Mouse (Mus musculus): Measurements from ENCODE around the gene Irs3. TPM values are rescaled to one million over a fixed set of nuclear protein-coding genes. Genes with fewer than 3 reads are reported as not detected.

The Irs3 gene
- polyA plus RNA-seq, 1 experiment, result 0.04 TPM

DNA sequence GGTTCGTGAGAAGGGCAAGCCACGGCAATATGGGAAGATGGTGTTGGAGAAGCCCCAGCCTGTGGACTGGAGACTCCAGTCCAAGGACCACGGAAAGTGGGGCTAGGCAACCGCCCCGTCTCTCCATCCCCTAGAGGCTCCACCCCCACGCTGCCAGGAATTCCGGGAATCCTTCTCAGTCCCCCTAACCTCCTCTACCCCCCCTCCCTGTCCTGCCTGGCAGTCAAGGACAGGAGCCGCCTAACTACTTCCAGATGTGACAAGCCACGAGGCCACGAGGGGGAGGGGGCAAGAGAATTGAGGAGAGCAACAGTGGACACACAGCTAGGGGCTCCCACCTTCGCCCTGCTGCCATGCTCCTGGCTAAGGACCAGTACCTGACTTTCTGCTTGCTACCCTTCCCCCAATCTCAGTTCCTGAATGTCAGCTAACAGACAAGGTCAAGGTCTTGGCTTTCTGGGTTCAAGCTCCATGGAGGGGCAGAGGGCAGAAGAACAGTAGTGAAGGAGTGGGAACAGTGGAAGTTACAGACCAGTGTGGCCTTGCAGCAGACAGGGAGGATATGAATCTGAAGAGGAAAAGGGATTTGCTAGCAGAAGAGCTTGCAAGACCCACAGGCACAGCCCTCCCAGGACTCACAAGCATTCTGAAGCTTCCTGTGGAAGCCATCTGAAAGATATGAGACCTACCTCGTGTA lies 34.8 kb downstream of the Irs3 start:
- TF ChIP-seq POLR2AphosphoS2 (IDR thresholded peaks at IDR 0.05; ENCODE audit: insufficient read length, low read depth) (peak; percentile 60), USF1 (IDR thresholded peaks at IDR 0.05; ENCODE audit: low read depth) (no peak), POLR2A (IDR thresholded peaks at IDR 0.05; ENCODE audit: insufficient read length, low read depth) (peak; percentile 43), TCF12 (IDR thresholded peaks at IDR 0.05; ENCODE audit: insufficient read depth, poor library complexity, severe bottlenecking) (peak; percentile 9)
- Histone ChIP-seq H3K79me2 (ENCODE audit: control insufficient read depth, insufficient read depth) (peaks cover 31% of the 10 kb centered on the region), H3K4me2 (ENCODE audit: low read depth) (peak overlapping the region; percentile 88), H3ac (ENCODE audit: control insufficient read depth, insufficient read length) (peak overlapping the region; percentile 25), H3K27me3 (ENCODE audit: control insufficient read depth, insufficient read depth, insufficient read length) (no peaks in the 10 kb centered on the region), H3K36me3 (ENCODE audit: control insufficient read depth, insufficient read depth) (no peaks in the 10 kb centered on the region), H3K4me3 (peak overlapping the region; percentile 43)

DNA sequence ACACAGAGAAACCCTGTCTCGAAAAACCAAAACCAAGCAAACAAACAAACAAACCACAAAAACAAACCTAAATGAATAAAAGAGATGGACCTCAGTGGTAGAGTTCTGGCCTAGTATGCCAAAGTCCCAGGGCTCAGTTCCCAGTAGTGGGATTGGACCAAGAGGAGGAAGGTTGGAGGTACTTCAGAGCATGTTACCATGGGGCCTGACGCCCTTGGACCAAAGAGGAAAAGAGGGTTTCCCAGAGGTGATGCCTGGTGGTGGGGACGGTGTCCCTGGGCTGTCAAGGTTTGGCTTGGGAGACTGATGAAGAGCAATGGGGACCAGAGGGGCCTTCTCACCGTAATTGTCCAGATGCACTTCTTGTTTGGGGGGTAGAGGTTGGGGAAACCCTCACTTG lies 35.5 kb downstream of the Irs3 start:
- H3K36me3 ChIP-seq (ENCODE audit: control insufficient read depth, insufficient read depth), result peaks cover 6% of the 10 kb centered on the region
- peak overlapping the region; percentile 43 for H3K4me3 ChIP-seq
- H3ac ChIP-seq (ENCODE audit: control insufficient read depth, insufficient read length), result peak overlapping the region; percentile 25
- TF ChIP-seq POLR2A (IDR thresholded peaks at IDR 0.05; ENCODE audit: insufficient read length, low read depth) (no peak), TCF12 (IDR thresholded peaks at IDR 0.05; ENCODE audit: insufficient read depth, poor library complexity, severe bottlenecking) (no peak), REST (IDR thresholded peaks at IDR 0.05; ENCODE audit: insufficient read depth, insufficient read length) (no peak), MAX (IDR thresholded peaks at IDR 0.05; ENCODE audit: low read depth) (no peak), POLR2AphosphoS2 (IDR thresholded peaks at IDR 0.05; ENCODE audit: insufficient read length, low read depth) (no peak), TCF3 (IDR thresholded peaks at IDR 0.05; ENCODE audit: insufficient read length, low read depth) (no peak), E2F4 (IDR thresholded peaks at IDR 0.05; ENCODE audit: insufficient read depth) (no peak), SRF (IDR thresholded peaks at IDR 0.05; ENCODE audit: control insufficient read depth, insufficient read length, low read depth) (no peak), MYOD1 (IDR thresholded peaks at IDR 0.05; ENCODE audit: control insufficient read depth in 1 of 3, insufficient read length in 2 of 3, low read depth in 2 of 3) (no peak), CEBPB (IDR thresholded peaks at IDR 0.05; ENCODE audit: insufficient read depth, poor library complexity, severe bottlenecking) (no peak), USF1 (IDR thresholded peaks at IDR 0.05; ENCODE audit: low read depth) (no peak), MYOG (IDR thresholded peaks at IDR 0.05; ENCODE audit: control insufficient read depth in 1 of 3, insufficient read depth in 1 of 3, insufficient read length in 2 of 3, low read depth in 2 of 3) (no peak)
- H3K79me2 ChIP-seq (ENCODE audit: control insufficient read depth, insufficient read depth), result peaks cover 31% of the 10 kb centered on the region
- H3K27me3 ChIP-seq (ENCODE audit: control insufficient read depth, insufficient read depth, insufficient read length), result no peaks in the 10 kb centered on the region
- H3K4me2 ChIP-seq (ENCODE audit: low read depth), result peak overlapping the region; percentile 88

DNA sequence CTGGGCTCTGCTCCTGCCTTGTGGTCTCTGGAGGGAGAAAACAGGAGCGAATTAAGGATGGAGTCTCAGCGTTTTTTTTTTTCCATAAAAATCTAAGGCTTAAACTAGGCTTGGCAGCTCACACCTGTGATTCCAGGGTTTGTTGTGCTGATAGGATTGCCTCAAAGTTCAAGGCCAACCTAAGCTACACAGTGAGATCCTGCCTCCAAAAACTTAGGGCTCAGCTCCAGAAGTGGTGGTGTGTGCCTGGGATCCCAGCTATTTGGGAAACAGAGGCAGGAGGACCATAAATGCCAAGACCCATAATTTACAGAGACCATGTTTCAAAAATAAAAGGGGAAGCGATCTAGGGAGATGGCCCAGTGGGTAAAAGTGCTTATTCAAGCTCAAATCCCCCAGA lies 36.2 kb downstream of the Irs3 start:
- Histone ChIP-seq H3K36me3 (ENCODE audit: control insufficient read depth, insufficient read depth) (peaks cover 9% of the 10 kb centered on the region), H3K79me2 (ENCODE audit: control insufficient read depth, insufficient read depth) (peaks cover 31% of the 10 kb centered on the region), H3K4me2 (ENCODE audit: low read depth) (peak overlapping the region; percentile 88), H3ac (ENCODE audit: control insufficient read depth, insufficient read length) (no peak overlapping the region), H3K27me3 (ENCODE audit: control insufficient read depth, insufficient read depth, insufficient read length) (no peaks in the 10 kb centered on the region), H3K4me3 (peak overlapping the region; percentile 43)
- TF ChIP-seq POLR2A (IDR thresholded peaks at IDR 0.05; ENCODE audit: insufficient read length, low read depth), result no peak
- no peak for TF ChIP-seq SRF (IDR thresholded peaks at IDR 0.05; ENCODE audit: control insufficient read depth, insufficient read length, low read depth)
- no peak for TF ChIP-seq REST (IDR thresholded peaks at IDR 0.05; ENCODE audit: insufficient read depth, insufficient read length)
- no peak for TF ChIP-seq CEBPB (IDR thresholded peaks at IDR 0.05; ENCODE audit: insufficient read depth, poor library complexity, severe bottlenecking)
- TF ChIP-seq TCF3 (IDR thresholded peaks at IDR 0.05; ENCODE audit: insufficient read length, low read depth), result no peak
- TF ChIP-seq POLR2AphosphoS2 (IDR thresholded peaks at IDR 0.05; ENCODE audit: insufficient read length, low read depth), result no peak
- TF ChIP-seq MAX (IDR thresholded peaks at IDR 0.05; ENCODE audit: low read depth), result no peak
- no peak for TF ChIP-seq TCF12 (IDR thresholded peaks at IDR 0.05; ENCODE audit: insufficient read depth, poor library complexity, severe bottlenecking)
- TF ChIP-seq MYOG (IDR thresholded peaks at IDR 0.05; ENCODE audit: control insufficient read depth in 1 of 3, insufficient read depth in 1 of 3, insufficient read length in 2 of 3, low read depth in 2 of 3), result no peak
- no peak for TF ChIP-seq USF1 (IDR thresholded peaks at IDR 0.05; ENCODE audit: low read depth)
- TF ChIP-seq E2F4 (IDR thresholded peaks at IDR 0.05; ENCODE audit: insufficient read depth), result no peak

DNA sequence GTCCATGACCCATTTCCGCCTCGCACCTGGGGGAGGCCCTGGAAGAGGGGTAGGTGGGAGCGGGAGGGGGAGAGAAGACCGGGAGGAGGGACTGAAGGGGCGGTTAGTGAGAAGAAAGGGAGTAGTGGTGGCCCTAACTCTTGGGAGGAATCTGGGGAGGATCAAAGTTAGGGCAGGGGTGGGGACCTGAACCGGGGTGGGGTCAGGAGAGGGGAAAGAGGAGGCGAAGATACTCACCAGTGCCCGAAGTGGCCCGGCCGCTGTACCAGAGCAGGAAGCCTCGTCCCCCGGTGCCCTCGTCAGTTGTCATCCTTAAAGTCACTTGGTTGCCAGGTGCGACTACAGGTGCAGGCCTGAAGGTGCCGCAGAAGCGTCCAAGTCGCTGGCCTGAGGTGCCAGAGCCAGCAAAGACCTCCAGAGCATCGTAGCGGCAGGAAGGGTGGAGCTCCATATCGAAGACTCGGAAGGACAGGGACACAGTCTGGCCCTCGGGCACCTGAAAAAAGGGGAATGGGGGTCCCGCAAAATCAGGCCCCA lies 36.8 kb downstream of the Irs3 start:
- Histone ChIP-seq H3K27me3 (ENCODE audit: control insufficient read depth, insufficient read depth, insufficient read length) (no peaks in the 10 kb centered on the region), H3K4me2 (ENCODE audit: low read depth) (no peak overlapping the region), H3K79me2 (ENCODE audit: control insufficient read depth, insufficient read depth) (peaks cover 31% of the 10 kb centered on the region), H3K36me3 (ENCODE audit: control insufficient read depth, insufficient read depth) (peaks cover 9% of the 10 kb centered on the region), H3K4me3 (no peak overlapping the region), H3ac (ENCODE audit: control insufficient read depth, insufficient read length) (no peak overlapping the region)
- TF ChIP-seq REST (IDR thresholded peaks at IDR 0.05; ENCODE audit: insufficient read depth, insufficient read length) (no peak), SRF (IDR thresholded peaks at IDR 0.05; ENCODE audit: control insufficient read depth, insufficient read length, low read depth) (no peak), POLR2AphosphoS2 (IDR thresholded peaks at IDR 0.05; ENCODE audit: insufficient read length, low read depth) (no peak), MAX (IDR thresholded peaks at IDR 0.05; ENCODE audit: low read depth) (no peak), CEBPB (IDR thresholded peaks at IDR 0.05; ENCODE audit: insufficient read depth, poor library complexity, severe bottlenecking) (no peak), USF1 (IDR thresholded peaks at IDR 0.05; ENCODE audit: low read depth) (no peak), TCF3 (IDR thresholded peaks at IDR 0.05; ENCODE audit: insufficient read length, low read depth) (no peak), TCF12 (IDR thresholded peaks at IDR 0.05; ENCODE audit: insufficient read depth, poor library complexity, severe bottlenecking) (no peak), MYOD1 (IDR thresholded peaks at IDR 0.05; ENCODE audit: control insufficient read depth in 1 of 3, insufficient read length in 2 of 3, low read depth in 2 of 3) (no peak), POLR2A (IDR thresholded peaks at IDR 0.05; ENCODE audit: insufficient read length, low read depth) (no peak), E2F4 (IDR thresholded peaks at IDR 0.05; ENCODE audit: insufficient read depth) (no peak), MYOG (IDR thresholded peaks at IDR 0.05; ENCODE audit: control insufficient read depth in 1 of 3, insufficient read depth in 1 of 3, insufficient read length in 2 of 3, low read depth in 2 of 3) (no peak)

All from myocyte (in vitro differentiated cells).